Mouse (Mus musculus) R1 (cell line): ENCODE data around the gene Sag.
"Not testable (repeated sequence)": the region's sequence is repeated elsewhere in the genome, so short reads cannot be mapped to it uniquely, and the experiment has no call there.

Experiments
- DNase-seq: peaks from one replicate; pipeline ENCODE4 v3.0.0-alpha.2; 2018; ENCODE audit warnings: low read depth, low spot score

The Sag gene

DNA sequence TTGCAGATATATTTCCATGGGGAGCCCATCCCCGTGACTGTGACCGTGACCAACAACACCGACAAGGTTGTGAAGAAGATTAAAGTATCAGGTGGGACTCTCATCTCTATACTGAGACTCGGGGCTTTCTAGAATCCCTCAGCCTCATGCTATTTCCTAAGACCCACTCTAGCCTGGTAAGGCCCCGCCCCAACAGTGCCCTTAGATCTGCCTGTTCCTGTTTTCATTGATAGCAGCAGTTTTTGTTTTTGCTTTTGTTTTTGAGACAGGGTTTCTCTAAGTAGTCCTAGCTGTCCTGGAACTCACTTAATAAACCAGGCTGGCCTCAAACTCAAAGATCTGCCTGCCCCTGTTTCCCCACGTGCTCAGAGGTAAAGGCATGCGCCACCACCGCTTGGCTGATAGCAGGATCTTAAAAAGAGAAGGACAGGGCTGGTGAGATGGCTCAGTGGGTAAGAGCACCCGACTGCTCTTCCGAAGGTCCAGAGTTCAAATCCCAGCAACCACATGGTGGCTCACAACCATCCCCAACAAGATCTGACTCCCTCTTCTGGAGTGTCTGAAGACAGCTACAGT lies 21.0 kb downstream of the Sag start:
- no peak for DNase-seq

DNA sequence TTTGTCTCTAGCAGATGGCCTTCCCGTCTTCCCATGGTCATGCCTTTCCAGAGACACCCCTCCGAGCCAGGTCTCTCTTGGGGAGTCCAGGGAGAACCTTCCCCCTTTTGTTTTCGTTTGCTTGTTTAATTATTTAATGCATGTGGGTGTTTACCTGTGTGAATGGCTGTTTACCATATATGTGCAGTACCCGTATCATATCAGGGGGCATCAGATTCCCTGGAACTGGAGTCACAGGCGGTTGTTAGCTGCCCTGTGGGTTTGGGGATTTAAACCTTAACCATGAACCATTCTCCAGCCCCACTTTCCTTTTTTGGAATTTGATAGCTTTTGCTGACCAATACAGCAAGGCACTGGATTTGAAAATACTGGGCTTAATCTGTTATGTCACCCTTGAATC lies 21.8 kb downstream of the Sag start:
- peak; percentile 42 for DNase-seq

DNA sequence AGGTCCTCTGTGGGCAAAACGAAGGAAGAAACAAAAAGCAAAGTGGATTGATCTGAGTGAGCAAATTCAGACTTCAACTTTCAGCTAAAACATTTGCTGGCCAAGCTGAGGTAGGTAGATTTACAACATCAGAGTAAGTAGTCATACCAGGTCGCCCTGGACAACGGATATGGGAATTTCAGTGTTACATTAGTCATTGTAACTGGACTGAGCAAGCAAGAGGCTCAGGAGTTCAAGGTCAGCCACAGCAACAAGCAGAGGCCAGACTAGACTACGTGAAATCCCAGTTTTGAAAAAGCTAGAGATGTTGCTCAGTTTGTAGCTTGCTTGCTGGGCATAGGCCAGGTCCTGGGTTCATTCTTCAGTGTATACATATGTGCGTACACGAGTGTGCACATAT lies 22.5 kb downstream of the Sag start:
- no peak for DNase-seq

DNA sequence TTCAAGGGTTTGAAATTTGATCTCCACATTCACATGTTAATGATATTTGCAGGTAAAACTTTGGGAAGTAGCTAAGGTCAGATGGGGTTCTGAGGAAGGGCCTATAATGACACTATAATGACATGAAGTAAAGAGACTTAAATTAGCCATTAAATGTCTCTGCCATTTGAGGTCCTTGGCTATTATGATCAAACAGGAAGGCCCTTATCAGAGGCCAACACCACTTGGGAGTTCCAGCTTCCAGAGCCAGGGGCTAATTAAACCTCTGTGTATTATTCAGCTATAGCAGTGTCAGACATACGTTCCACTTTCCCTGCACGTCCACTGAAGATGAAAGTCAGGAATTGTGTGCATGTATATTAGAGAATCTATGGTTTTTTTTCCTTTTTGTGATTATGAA lies 23.0 kb downstream of the Sag start:
- DNase-seq = no peak

DNA sequence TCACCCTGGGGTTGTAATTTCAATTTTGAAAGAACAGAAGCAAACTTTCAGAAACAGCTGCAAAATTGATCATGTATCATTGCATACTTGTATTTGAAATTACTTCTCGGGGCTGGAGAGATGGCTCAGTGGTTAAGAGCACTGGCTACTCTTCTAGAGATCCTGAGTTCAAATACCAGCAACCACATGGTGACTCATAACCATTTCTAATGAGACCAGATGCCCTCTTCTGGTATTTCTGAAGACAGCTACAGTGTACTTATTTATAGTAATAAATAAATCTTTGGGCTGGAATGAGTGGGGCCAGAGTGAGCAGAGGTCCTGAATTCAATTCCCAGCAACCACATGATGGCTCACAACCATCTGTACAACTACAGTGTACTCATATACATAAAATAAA lies 24.0 kb downstream of the Sag start:
- DNase-seq = not testable (repeated sequence)

DNA sequence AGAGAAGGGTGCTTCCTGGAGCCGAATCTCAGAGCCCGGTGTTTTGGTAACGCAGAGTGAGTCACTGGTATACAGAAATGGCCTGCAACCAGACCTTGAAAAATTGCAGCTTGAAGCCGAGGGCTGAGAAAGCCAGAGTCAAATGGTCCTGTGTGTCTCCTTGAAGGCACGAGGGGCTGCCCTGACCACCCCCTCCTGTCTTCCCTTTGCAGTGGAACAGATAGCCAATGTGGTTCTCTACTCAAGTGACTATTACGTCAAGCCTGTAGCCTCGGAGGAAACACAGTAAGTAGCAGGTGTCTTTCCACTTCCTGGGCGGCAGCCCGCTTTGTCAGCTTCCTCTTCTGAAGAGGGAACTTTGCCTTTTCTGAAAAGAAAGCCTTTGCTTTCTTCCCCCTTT lies 24.7 kb downstream of the Sag start:
- no peak for DNase-seq

DNA sequence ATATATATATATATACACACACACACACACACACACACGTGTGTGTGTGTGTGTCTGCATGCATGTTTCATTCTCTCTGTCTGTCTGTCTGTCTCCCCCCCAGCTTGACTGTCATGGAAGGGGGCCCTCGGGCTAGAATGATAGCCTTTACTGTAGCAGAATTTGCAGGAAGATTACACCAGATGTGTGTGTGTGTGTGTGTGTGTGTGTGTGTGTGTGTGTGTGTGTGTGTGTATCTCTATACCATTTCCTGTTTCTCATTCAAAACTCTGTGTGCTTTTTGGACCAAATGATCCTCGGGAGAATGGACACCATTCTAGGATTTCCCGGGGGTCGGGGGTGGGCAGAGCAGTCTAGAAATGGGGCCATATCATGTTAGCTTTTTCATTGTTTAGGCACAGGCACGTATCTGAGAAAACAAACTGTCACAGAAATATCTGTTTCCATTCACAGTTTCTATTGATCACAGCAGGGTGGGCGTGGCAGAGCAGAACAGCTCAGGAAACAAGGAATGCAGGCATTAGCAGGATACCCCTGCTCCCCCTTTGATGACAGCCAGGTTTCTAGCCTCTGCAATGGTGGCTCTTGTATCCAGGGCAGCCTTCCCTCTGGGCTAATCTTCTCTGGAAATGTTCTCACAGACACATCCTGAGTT lies 25.6 kb downstream of the Sag start:
- DNase-seq = no peak

DNA sequence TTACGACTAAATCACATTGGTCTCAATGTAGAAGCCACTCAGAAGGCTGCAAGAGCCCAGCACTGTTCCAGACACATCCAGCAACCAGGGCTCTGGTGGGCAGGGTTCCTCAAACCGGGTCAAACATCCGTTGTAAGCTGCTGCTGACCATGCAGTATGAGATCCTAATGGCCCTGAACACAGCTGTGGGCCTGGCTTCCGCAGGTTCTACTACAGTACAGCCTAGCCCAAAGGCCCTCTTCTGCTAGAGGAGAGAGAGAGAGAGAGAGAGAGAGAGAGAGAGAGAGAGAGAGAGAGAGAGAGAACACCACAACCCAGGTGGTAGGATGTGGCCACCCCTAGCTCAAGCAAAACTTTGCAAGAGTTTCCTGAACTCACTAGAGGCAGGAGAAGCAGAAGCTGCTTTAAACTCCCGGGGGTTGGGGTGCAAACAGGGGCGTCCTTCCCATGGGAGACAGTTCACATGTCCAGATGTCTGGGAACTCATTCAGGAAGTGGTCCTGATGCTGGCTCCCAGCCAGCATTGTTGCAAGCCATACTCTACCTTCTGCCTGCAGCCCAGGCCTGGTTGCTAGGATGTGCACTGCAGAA lies 26.2 kb downstream of the Sag start:
- no peak for DNase-seq

DNA sequence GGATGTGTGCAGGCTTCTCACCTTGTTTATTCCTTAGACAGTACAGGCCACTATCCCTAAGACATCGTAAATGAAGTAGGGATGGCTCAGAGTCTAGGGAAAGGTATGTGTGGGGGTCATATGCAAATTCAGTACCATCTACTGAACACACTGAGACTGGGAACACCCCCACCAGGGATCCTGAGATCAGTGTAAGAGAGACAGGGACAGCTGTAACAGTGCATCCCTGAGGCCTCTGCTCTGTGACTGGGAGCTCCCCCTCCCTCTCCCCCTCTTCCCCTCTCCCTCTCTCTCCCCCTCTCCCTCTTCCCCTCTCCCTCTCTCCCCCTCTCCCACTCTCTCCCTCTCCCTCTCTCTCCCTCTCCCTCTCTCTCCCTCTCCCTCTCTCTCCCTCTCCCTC lies 33.0 kb downstream of the Sag start:
- no peak for DNase-seq

DNA sequence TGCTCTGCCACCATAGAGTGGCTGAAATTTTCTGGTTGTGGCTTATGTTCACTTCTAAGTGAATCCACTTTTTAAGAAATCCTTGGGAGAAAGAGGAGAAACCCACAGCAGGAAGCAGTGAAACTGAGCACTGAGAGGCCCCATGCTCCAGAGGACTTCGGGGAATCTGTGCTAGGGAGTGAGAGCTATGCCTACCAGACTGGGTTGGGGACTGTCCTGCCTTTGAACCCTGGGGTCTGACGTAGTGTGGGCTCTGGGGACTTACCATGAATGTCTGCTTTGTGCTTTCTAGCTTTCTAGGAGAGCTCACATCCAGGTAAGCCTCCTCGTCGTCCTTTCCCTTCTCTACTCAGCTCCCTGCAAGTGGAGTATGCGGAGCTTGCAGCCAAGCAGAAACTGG lies 33.5 kb downstream of the Sag start:
- no peak for DNase-seq

DNA sequence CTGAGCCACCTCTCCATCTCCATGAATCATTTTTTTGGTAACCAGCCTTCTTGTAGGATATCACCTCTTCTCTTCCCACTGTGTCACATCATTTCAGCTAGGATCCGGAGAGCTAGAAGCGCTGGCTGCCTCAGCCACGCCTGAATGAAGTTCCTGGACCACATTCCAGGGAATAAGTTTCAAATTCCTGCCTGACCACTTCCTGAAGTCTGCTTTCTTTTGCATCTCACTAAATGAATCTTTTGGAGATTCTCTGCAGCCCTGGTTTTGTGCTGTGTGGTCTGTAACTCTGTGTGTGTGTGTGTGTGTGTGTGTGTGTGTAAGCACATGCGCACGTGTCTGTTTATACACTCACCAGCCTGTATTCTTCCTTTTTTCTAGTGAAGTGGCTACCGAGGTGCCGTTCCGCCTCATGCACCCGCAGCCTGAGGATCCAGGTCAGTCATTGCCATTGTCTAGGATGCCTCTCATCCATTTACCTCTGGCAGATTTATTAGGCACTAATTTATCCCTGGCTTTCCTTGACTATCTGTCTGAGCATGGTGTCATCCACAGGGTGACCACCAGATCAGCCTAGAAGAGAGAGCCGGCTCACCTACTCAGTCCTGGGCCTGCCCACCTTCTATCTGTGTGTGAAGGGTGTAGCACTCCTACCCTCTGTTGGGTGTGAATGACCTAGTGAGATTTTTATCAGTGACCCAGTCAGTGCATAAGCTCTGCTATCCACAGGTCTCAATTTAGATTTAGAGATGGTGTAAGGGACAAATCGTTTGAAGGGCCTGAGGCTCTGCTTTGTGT lies 37.1 kb downstream of the Sag start:
- peak; percentile 17 for DNase-seq

DNA sequence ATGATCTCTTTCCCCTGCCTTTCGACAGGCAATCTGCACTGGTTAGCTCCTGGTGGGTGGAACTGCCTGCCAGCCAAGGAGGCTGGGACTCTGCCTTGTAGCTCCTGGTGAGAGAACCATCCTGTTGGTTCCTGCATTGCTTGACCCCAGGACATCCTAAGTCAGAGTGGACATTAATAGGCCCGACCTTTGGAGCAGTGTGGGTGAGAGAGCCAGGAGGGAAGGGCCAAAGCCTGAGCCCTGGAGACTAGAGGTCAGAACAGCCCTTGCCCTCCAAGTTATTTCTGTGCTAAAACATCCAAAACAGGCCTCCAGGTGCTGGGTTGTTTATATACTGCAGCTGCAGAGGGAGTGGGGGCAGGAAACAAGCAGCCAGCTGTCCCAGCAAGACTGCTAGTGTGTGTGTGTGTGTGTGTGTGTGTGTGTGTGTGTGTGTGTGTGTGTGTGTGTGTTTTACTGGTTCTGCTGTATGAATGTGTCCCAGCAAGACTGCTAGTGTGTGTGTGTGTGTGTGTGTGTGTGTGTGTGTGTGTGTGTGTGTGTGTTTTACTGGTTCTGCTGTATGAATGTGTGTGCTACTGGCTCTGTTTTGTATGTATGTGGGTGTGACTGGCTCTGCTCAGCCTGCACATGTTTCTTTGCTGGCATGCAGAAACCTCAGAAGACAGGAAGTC lies 43.5 kb downstream of the Sag start:
- no peak for DNase-seq

DNA sequence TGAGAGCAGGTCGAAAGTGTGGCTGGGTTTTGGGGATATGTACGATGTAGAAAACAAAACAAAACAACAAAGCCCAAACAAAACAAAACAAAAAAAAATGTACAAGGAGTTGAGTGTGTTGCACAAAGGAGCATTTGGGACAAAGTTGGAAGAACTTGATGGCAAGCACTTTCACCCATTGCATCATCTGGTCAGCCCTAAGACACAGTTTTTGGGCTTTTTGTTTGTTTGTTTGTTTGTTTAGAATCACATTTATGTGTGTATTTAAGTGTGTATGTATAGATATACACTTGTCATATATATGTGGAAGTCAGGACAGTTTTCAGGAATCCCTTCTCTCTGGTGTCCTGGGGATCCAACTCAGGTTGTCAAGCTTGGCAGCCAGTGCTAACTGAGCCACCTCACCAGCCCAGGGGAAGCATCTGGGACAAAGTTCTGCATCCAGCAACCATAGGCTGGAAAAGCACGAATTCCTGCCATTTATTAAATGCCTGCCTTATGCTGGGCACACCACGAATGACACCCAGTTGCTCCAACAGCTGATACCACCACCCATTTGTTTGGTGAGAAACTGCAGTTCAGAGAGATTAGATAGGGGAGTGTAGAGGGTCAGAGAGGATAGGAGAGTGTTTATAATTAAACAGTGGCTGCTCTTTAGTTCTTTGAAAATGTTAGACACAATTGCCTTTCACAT lies 44.1 kb downstream of the Sag start:
- DNase-seq = no peak

DNA sequence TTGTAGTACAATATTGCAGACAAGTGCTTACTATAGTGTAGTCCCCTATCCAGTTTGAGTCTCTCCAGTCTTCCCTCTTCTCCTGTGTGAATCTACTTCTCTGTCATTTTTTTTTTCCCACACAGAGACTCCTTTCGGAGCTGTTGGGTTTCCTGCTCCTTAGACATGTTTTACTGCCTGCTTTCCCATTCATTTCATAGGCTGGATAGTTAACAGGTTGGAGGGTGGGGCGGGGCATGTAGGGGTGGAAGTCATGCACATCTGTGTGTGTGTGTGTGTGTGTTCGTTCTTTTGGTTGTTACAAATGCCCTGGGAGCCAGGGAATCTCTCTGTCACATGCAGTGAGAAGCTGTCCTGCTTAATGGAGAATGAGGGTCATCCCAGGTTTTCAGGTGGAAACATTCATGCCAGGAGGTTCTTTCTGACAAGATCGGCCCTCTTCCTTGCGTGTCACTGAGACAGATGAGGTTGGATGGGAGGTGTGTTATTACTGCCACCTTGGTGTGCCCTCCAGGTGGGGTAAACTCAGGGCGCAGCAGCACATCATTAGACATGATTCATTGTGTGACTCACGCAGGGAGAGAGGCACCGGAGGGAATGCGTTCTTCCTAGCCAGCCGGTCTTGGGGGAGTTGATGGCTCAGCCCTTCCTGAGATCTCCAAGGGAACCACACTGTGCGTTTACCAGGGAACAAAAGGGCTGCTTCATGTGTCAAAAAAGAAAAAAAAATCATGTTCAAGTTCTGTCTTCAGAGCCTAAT lies 44.9 kb downstream of the Sag start:
- DNase-seq = no peak

DNA sequence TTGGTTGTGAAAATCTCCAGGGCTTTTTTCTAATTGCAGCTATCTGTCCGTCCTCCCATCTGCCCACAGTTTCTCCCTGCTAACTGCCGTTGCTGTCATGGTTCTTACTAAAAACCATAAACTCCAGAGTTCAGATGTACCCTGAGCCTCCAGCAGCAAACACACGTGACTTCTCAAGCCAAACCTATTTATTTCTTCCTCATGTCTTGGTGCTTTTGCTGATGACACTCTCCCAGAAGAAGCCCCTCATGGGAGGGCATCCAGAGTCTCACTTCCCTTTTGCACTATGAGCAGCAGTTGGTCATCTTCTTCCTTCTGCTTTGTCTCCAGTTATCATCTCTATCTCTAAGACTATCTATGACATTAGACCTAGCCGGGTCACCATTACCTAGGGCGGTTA lies 45.8 kb downstream of the Sag start:
- no peak for DNase-seq

DNA sequence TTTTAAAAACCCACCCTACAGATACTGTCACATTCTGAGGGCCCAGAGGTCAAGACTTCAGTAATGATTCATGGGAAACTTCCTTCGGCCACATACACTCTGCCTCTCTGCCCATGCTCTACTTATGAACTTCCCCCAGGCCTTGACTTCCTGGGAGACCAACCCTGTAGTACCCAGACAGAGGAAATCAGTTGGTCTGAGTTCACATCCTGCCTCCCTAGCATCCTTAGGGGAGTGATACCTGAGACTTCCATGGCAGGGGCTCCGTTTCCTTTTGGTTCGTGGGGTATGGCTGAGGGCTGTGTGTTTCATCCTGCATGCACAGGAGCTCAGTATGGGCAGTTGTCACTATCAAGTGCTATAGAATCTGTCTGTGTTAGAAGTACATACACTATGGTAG lies 47.9 kb downstream of the Sag start:
- DNase-seq = no peak

DNA sequence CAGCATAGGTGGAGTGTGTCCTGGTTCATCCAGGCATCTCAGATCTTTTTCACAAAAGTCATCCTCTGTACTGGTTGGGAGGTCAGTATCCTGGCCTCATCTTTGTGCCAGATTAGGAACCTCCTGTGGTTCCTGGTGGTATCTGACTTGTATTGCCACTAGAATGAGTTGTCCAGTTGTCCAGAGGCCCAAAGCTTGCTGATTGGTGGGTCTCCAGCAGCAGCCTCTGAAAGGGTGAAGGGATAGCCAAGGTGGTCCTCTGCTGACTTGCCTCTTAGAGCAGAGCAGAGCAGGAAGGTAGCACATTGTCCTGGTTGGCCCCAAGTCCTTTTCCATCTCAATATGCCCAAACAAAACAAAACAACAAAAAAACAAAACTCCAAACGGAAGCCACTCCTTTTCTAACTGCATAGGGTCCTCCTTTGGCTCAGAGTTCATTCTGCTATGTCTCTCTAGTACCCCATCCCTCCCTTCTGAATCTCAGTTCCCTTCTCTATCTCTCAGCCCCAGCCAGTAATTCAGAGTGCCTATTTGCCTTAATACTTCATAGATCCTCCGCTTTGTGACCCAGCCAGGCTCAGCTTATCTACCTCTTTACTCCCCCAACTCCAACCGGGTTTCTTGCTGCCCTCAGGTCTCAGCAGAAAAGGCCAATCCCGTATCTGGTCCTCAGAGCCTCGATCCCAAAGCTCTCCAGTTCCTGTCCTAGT lies 48.8 kb downstream of the Sag start:
- DNase-seq = no peak

DNA sequence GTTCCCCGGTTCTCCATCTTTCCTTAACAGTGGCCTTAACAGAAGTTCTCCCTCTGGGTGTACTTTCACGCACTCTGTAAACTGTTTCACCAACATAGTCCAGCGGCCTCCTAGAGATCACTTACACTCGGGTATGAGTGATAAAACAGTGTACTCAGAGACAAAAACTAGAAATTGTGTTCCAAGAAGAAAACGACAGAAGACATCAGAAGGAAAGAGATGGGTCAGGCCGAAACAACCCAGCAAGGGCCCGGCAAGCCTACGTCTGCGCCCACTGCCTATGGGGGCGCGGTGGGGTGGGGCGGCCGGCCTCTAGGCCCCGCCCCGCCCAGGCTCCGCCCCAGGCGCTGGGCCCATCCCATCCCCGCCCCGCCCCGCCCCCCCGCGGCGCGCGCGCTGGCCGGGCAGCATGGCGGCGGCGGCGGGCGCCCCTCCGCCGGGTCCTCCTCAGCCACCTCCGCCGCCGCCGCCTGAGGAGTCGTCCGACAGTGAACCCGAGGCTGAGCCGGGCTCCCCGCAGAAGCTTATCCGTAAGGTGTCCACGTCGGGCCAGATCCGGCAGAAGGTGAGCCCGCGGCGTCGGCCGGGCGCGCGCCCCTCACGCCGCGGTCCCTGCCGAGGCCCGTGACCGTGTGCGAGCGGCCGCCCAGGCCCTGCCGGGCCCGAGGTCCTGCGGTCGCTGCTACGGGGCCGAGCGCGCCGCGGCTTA lies 49.6 kb downstream of the Sag start, which contains the start of gene Dgkd:
Gene Dgkd (plus strand): TSS at position 396 of the 709 bp plus-strand sequence.
- DNase-seq = peak; percentile 68

DNA sequence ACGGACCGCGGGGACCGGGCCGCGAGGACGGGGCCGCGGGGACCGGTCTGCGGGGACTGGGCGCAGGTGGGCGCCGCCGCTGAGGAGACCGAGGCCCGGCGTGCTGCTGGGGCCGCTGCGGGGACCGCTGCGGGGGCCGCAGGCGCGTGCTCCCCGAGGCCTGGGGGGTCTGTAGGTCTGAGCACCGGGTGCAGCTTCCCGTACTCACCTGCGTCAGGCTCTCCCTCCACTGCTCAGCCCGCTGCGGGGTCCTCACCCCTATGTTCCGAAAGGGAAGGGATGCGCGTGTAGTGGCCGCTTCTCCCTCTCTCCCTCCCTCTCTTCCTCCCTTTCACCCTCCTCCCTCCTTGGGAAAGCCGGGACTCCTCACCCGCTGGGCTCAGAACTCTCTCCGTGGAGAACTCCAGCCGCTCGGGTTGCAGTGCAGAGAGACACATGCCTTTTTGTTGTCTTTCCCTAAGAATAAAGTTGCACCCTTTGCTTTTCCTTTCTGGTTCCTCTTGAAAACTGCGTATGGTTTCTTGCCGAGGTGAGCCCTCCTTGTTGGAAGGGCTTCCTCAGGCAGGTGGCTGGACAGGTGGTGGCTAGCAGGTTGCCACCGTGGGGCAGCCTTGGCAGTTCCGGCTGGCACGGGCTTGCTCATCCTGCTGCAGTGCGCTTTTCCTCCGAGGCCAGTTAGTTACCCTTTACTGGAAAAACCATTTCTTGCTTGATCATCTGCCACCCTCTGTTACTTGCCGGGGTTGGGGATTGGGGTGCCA lies 50.3 kb downstream of the Sag start:
- peak; percentile 72 for DNase-seq
